Mouse (Mus musculus): ENCODE data around the gene Diexf. TPM values are rescaled to one million over a fixed set of nuclear protein-coding genes. Genes with fewer than 3 reads are reported as not detected.

Gene Diexf
- total RNA-seq (2021): 10 to 100 TPM; 14.3 to 20.4 TPM

DNA sequence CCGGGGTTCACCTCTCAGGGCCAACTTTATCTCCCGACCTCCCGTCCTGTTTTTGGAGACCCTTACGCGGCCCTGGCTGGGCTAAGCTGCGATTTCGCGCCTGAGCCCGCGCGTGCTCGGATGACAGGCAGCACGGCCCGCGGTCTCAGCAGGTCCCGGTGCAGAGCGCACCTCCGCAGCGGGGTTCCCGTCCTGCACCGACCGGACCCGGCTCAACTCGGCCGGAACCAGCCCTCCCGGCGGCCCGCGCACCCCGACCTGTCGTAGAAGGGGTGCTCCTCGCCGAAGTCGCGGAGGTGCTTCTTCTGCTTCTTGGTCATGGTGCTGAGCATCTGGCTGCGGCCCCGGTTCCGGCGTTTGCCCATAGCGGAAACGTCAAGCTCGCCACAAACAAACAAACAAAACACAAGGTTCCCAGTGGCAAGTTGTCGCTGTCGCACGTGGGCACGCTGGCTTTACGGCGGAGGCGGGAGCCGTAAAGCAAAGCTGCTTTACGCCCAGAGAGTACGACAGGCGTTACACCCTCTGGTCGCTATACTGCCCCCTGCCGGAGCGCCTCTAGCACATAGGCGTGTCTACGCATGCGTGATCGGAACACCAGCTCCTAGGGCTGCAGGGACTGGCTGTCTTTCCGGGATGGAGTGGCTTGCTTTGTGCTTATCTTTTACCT, at the start of gene Diexf:
TSS of gene Diexf (minus strand) at position 487 of the 670 bp plus-strand sequence.
- DNase-seq (ENCODE audit: low spot score in 2 of 2): peak; percentile 94 to 95
- intact Hi-C loops (cut with DNase I): loop anchor here (1.0 to 10.0 kb wide), 4 partner anchors 43 to 348 kb away; partner anchors contain the start of gene Syt14

DNA sequence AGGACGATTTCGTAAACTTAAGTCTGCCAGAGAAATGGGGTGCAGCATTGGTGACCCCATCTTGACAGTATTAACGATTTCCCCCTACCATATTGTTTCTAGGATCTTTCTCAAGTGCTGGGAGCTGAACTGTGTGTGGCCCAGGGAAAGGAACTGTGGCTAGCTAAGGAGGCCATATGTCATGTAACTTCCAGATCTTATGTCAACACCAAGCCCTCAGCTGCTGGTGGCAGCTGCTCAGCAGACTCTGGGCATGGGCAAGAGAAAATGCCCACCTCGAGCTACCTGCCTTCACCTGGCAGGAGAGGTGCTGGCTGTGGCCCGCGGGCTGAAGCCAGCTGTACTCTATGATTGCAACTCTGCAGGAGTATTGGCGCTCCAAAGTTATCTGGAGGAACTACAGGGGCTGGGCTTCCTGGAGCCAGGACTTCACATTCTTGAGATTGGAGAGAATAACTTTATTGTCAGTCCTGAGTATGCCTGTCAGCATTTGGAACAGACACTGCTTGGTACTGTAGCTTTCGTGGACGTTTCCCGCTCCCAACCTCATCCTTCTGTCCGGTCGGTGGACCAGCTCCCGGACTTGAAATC, 44.2 kb upstream of the Diexf start:
- no peak for DNase-seq (ENCODE audit: low spot score in 2 of 2)
- intact Hi-C loops (cut with DNase I): no loop called here

DNA sequence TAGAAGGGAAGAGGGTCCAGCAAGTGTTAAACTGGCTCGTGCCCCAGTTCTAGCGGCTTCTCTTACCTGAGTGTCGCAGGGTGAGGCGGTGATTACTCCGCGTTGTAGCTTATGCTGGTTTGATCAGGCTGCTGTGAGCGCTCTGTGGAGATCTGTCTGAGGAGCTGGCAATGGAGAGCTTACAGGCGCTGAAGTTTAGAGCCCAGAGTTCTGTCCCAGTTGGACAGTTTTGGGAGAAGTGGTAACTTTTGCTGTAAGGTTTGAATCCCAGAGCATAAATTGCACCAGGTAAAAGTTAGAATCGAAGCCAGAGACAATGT, 43.7 kb upstream of the Diexf start:
- DNase-seq (ENCODE audit: low spot score in 2 of 2): no peak
- intact Hi-C loops (cut with DNase I): loop anchor here (1.0 kb wide), 1 partner anchor 43 kb away; the partner anchor contains the start of gene Diexf

DNA sequence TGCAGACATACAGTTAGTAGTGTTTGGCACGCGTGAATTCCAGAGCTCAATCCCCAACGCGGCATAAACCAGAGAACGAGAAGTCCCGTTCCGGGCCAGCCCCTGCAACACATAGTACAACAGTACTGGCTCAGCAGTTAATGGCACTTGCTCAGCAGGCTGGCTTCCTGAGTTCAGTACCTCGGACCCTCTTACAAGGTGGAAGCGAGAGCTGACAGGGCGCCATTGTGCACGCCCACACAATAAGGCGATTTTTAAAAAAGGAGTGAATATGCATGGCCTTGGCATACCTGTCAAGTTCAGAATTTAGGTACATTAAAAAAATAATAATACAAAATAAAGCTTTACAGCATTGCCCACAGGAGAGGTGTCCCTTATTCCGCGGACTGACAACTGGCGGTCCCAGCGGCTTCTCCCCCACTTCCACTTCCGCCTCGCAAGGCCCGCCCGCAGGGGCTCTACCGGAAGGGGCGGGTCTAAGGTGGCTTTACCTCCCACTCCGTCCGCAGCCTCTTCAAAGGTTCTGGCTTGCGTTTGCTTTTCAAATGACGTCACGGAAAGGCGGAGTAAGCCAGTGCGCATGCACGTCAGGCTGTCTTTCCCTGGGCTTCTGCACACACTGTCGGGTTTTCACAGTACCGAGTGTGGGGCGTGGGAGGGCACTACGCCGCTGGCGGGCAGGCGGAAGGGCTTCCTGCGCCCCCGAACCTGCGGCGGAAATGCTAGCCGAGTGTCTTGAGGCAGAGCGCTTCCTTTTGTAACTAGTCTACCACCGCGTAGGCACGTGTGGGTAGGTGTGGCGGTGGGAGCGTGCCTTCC, 43.1 kb upstream of the Diexf start:
- DNase-seq (ENCODE audit: low spot score in 2 of 2): peak; percentile 93 to 94
- intact Hi-C loops (cut with DNase I): loop anchor here (1.0 kb wide), 1 partner anchor 43 kb away; the partner anchor contains the start of gene Diexf

DNA sequence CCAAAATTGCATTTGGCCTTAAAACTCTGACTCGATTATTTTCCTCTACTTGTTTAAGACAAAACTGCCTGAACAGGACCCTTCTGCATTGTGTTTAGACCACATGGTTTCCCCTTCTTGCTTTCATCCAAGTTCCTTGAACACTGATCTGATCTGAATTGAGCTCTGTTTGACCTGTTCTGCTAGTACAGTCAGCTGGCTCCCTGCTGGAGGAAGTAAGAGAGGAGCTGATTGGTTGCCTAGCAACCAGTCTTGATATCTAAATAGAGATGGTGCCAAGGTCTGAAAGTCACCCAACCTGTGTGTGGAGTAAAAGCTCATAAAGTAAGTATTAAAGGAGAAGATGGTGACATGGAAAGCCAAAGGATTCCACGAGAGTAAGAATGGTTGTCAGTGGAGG, 39.8 kb upstream of the Diexf start:
- DNase-seq (ENCODE audit: low spot score in 2 of 2): no peak
- intact Hi-C loops (cut with DNase I): no loop called here

DNA sequence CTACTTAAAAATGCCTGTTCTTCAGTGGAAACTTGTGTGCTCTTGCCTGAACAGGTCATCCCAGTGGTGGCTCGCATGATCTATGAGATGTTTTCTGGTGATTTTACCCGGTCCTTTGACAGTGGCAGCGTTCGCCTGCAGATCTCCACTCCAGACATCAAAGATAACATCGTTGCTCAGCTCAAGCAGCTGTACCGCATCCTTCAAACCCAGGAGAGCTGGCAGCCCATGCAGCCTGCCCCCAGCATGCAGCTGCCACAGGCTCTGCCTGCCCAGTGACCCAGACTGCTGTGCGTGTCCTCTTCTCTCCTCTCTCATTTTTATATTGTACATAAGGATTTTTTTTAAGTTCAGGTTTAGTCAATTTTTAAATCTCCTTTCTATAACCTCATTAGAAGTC, 39.2 kb upstream of the Diexf start:
- intact Hi-C loops (cut with DNase I): no loop called here
- no peak for DNase-seq (ENCODE audit: low spot score in 2 of 2)

DNA sequence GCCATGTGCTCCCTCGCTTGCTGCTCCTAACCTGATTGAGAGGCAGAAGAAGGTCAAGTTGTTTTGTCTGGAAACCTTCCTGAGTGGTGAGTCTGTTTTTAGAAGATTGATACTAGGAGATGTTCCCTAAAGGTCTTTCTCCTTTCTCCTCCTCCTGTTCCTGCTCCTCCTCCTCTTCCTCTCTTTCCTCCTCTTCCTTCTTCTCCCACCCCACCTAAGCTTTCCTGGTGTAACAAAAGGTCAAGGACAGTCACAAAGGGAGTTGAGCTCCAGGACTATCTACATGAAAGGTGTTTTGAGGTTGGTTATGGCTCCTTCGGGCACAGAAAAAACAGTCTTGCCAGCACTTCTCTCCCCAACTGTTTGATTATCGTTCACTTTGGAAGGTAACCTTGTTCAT, 37.7 kb upstream of the Diexf start, which contains the start of gene A130010J15Rik:
TSS of gene A130010J15Rik (plus strand) at position 301 of the 400 bp plus-strand sequence.
- no peak for DNase-seq (ENCODE audit: low spot score in 2 of 2)
- intact Hi-C loops (cut with DNase I): no loop called here

DNA sequence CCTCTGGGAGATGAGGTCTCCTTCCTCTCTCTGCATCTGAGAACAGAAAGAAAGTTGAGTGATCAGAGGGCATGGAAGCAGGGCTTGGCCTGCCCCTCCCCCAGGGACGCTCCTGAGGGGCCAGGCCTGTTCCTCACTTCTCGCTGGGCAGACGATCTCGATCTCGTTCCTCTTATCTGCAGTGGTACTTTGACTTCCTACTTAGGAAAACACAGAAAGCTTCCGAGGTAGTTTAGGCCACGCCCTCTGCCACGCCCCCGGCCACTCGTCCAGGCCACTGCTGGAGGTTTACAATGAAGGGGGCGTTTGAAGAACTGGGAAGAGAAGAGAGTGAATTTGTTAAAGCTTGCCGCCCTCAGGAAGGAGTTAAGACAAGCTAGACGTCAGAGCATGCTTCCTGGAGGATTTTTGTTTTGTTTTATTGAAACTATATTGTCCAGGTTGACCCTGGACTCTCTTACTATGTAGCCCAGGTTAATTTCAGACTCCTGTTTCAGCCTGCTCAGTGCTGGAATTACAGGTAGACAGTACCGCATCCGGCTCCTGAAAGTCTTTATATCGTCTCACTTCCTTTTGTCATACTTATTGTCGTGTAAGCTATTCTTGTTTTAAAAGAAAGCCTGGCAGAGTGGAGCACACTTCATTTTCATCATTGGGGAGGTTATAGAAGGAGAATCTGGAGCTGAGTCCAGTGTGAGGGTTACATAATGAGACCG, 30.4 kb upstream of the Diexf start:
- intact Hi-C loops (cut with DNase I): no loop called here
- DNase-seq (ENCODE audit: low spot score in 2 of 2): no peak

DNA sequence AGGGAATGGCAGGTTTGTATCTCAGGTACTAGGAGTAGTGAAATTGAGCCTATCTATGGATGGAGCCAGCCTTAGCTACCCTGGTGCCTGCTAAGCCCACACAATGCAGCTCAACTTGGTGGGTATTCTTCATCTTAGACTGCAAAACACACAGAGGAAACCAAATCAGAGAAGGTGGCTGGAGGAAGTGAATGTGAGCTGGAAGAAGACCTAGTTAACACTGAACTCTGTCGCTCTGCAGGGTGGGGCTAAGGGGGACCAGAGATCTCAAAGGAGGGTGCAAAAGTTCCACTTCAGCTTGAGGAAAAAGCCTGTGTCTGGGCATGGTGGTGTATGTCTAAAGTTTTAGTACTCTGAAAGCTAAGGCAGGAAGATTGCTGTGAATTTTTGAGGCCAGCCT, 29.5 kb upstream of the Diexf start:
- intact Hi-C loops (cut with DNase I): no loop called here

DNA sequence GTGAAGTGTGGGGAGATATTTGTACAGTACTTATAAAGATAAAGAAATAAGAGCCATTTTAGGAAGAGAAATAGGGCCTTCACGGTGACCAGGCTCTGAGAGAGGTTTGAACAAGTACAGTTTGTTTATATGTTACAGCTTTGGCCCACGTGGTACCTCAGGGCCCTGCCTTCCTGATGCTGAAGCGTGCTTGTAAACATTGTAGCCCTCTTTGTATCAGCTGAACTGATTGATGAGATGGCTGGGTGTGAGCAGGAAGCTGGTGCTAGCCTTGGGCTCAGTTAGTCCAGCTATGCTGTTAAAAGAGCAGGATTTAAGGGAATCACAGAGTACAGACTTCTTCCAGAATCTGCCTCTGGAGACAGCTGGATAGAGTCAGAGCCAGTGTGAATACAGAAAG, 29.1 kb upstream of the Diexf start:
- DNase-seq (ENCODE audit: low spot score in 2 of 2): no peak
- intact Hi-C loops (cut with DNase I): no loop called here

More for the DNA sequence above, 29.5 kb upstream of the Diexf start:
- no peak for DNase-seq (ENCODE audit: low spot score in 2 of 2)

DNA sequence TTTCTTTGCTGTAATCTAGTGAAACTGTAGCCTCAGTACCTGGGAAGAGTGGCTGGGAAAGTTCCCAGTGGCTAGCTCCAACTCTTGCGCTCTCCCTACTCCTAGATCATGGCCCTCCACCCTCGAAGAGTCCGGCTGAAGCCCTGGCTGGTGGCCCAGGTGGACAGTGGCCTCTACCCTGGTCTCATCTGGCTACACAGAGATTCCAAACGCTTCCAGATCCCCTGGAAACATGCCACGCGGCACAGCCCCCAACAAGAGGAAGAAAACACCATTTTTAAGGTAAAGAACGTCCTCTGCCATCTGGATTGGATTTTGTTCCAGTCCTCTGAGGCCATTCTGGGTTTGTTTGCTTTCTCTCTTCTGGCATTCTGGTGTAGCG, 27.0 kb upstream of the Diexf start:
- no peak for DNase-seq (ENCODE audit: low spot score in 2 of 2)
- intact Hi-C loops (cut with DNase I): no loop called here

DNA sequence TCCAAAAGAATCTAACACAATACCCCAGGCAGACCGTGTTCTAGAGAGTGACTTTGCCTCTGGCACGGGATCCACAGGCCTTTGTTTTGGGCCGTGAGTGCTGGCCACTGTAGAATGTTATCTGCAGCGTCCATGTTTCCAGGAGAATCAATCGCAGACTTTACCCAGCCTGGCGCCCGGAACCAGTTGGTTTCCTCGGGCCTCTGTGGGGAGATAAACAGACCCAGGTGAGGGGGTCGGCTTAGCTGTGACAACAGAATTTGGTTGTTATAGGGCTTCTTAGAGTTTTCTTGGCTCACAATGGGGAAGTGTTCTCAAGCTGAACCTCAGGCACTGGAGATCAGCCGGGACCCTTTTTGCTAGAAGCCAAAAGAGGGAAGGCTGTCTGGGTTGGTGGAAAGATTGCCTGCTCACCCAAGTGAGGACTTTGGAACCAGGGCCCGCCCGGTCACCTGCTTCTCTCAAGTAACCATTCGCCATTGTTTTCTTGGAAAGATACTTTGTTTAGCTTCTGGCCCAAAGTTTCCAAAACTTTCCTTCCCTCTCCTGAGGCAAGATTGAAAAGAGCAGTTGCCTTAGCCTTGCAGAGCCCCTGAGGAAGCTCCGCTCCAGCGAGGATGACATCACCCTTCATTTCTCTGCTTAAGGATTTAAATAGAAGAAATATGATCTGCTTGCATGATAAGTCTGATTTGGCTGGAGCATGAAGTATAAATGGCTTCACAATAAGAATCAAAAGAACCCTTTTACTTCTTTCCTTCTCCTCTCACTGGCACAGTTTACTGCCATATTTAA, 26.4 kb upstream of the Diexf start:
- no peak for DNase-seq (ENCODE audit: low spot score in 2 of 2)
- intact Hi-C loops (cut with DNase I): no loop called here

DNA sequence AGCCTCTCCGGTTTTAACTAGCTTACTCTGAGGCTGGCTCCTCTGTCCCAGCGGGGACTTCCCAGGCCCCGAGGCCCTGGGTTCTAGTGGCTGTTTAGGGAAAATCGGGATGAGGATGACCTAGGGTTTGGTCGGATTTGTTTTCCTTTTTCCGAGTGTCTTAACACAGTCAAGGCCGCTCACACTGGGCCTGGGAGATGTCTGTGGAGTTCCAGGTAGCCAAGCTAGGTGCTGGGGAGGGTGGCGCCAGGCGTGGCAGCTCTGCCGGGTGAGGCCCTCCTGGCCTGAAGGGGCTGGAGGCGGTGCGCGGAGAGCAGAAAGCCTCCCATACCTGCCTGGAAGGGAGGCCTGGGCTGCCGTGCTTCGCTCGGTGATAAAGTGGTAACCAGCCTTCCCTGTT, 23.5 kb upstream of the Diexf start:
- intact Hi-C loops (cut with DNase I): no loop called here
- no peak for DNase-seq (ENCODE audit: low spot score in 2 of 2)

DNA sequence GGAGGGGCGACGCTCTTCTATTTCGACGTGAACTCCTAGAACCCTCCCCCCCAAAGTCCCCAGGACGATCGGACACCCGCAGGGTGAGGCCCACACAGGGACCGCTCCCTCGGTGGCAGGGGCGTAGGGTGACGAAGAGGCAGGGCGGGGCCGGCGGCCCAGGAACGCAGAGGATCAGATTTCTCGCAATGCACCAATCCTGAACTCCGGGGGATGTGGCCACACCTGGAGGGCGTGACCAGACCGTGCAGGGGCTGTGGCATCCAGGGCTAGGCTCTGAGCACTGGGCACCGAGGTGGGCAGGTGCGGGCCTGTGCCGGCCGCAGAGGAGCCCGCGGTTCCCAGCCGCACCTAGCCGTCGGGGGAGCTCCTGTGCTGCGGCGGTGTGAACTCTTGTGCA, 22.8 kb upstream of the Diexf start, which contains the start of gene Irf6:
TSS of gene Irf6 (plus strand) at position 240 of the 400 bp plus-strand sequence.
- intact Hi-C loops (cut with DNase I): no loop called here

DNA sequence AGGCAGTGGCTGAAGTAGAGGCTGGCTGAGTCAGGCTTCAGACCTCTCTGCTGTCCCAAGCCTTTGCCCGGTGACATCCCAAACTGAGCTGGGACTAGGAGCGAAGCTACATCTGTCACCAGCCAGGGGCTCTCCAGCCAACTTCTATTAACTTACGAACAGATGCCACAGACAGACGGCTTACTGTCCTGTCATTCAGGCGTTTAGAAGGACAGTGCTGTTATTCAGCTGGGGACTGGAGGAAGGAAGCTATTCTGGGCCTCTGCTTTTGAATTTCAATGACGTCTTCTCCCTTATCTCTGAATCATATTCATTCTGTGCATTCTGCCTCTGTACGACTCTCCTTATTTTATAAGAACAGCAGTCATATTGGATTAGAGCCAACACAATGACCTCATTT, 21.1 kb upstream of the Diexf start:
- intact Hi-C loops (cut with DNase I): no loop called here
- DNase-seq (ENCODE audit: low spot score in 2 of 2): no peak

More for the DNA sequence above, 22.8 kb upstream of the Diexf start, which contains the start of gene Irf6:
- DNase-seq (ENCODE audit: low spot score in 2 of 2): no peak

DNA sequence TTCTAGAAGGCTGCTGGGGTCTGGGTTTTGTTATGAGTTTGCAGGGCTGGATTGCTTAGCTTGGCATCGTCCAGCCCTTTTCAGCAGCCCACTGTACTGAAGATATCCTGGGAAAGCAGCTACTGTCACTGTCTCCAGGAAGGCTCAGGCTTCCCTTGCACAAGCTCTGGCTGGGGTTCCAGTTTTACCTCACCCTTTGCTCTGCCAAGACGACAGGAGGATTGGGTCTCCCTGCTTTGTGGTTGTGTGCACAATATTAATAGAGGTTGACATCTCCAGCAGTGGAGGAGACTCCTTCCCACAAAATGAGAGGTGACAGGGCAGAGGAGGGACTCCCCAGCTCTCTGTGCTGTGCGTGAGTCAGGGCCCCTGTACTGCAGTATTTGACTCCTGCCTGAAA, 19.2 kb upstream of the Diexf start:
- no peak for DNase-seq (ENCODE audit: low spot score in 2 of 2)
- intact Hi-C loops (cut with DNase I): no loop called here

DNA sequence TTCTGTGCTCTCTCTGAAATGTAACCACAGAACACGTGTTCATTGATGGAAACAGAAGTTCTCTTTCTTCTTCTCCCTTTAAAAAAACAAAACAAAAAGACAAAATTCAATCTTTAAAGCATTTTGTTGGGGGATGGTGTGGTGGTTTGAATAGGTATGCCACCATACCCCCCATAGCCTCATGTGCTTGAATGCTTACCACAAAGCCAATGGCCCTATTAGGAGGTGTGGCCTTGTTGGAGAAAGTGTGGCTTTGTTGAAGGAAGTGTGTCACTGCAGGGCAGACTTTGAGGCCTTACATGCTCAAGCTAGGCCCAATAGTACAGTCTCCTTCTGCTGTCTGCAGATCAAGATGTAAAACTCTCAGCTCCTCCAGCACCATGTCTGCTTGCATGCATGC, 16.3 kb upstream of the Diexf start:
- DNase-seq (ENCODE audit: low spot score in 2 of 2): no peak
- intact Hi-C loops (cut with DNase I): no loop called here

DNA sequence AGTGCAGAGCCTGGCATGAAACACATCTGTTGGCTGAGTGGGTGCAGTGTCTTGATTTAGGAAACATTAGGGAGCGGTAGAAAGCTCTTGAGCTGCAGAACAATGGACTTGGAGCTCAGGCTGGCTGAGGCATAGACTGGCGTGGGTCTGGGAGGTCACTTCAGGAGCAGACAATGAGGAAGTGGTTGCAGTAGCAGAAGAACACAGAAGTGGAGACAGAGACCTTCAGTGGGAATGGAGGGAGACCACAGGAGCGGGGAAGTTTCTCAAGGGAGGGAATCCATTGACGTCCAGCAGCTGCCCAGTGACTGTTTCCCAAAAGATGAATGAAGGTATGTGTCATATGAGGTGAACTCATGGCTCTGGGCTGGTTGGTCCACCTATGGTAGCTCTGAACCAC, 15.0 kb upstream of the Diexf start:
- DNase-seq (ENCODE audit: low spot score in 2 of 2): no peak
- intact Hi-C loops (cut with DNase I): no loop called here

DNA sequence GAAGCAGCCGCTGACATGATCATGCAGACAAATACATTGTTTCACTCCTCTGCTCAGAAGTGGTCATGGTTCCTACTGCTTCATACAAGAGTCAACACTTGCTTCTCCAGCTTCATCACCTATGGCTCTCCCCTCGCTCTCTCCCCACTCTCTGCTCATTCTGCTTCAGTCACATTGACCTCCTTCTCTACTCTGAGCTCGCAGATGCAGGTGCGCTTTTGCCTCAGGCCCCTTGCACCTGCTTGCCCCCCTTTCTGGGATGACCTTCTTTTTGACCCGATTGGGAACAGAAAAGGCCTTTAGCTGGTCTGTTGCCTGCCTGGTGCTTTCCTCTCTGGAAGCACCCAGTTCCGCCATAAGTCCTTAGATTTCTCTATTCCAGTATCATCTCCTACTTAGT, 14.4 kb upstream of the Diexf start:
- no peak for DNase-seq (ENCODE audit: low spot score in 2 of 2)
- intact Hi-C loops (cut with DNase I): no loop called here
